Mouse (Mus musculus) left cerebral cortex, adult 8-10 months (tissue): Measurements from ENCODE around the gene Syt14. TPM values are rescaled to one million over a fixed set of nuclear protein-coding genes. Genes with fewer than 3 reads are reported as not detected.

Experiments used
- DNase-seq, 2 experiments: peaks; one replicate each; pipeline ENCODE4 v3.0.0; 2022; ENCODE audit warnings: low spot score in 2 of 2
- total RNA-seq, 4 experiments: library from RNA; stranded (reverse); gene quantifications; 2 replicates each; pipeline ENCODE4 v1.2.4; 2022

The Syt14 gene
- 10 to 100 TPM; 23.4 to 27.9 (median 25.8) TPM for total RNA-seq

GRCm38 (mm10) chr1:193035371-193036238, at the start of gene Syt14:
Gene Syt14 (minus strand): TSS chr1:193035775.
- peak; percentile 48 to 49 for DNase-seq

DNA sequence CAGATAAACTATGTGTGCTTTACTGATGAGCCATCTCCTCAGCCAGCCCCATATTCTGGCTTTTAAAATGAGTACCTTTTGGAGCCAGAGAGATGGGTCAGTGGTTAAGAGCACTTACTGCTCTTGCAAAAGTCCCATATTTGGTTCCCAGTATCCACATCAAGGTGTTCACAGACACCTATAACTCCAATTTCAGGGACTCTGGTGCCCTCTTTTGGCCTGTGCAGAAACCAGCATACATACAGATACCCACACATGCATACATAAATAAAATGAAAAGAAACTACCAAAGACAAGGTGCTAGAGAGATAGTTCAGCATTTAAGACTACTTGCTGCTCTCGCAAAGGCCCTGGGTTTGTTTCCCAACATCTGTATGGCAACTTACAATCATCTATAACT, 48.4 kb upstream of the Syt14 start:
- DNase-seq = no peak

GRCm38 (mm10) chr1:193083051-193083450, 47.5 kb upstream of the Syt14 start:
- DNase-seq = no peak

- DNase-seq = no peak
Observed at GRCm38 (mm10) chr1:193082311-193082921, 46.8 kb upstream of the Syt14 start.

GRCm38 (mm10) chr1:193062618-193063017, 27.0 kb upstream of the Syt14 start:
- DNase-seq = no peak

DNA sequence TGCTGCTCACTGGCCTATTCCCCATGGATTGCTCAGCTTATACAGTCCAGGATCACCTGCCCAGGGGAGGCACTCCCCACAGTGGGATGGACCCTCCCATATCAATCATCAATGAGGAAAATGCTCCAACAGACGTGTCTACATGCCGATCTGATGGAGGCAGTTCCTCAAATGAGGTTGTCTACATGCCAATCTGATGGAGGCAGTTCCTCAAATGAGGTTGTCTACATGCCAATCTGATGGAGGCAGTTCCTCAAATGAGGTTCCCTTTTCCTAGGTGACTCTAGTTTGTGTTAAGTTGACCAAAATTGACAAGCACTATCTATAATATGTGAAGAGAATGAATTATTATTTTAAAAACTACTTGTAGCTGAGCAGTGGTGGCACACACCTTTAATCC, 24.6 kb upstream of the Syt14 start:
- no peak for DNase-seq

DNA sequence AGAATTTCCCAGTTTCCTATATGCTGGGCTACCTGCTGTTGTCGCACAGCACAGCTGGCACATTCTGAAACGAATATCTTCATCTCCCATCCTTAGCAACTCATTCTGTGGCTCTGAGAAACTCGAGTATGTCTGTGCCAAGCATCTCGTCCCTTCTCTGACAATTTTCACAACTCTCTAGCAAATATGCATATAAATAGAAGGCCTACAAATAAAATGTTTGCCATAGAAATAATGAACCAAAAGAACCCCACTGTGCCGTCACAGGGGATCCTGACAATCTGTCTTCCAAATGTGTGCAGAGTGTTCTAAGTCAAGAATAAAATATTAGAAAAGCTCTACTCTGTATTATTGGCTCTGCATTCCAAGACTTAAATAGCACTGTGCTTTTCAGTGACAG, 24.0 kb upstream of the Syt14 start:
- no peak for DNase-seq

DNA sequence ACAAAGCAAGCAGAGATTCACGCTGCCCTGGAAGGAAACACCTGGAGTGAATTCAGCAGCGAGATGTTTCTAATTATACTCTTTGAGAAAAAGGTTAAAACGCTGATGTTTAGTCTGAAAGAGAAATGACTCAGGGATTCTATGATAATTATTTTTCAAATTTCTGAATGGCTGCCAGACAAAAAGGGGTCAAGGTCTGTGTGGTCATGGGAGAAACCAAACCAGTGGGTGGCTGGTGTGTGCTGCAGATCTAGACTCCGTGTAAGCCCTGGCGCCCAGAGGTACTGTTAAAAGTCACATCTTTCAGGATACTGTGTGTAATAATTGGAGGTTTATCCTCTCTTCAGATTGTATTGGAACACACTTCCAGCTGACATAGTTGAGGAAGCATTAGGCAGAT, 18.8 kb upstream of the Syt14 start:
- DNase-seq = no peak

GRCm38 (mm10) chr1:193053065-193053464, 17.5 kb upstream of the Syt14 start:
- no peak for DNase-seq

DNA sequence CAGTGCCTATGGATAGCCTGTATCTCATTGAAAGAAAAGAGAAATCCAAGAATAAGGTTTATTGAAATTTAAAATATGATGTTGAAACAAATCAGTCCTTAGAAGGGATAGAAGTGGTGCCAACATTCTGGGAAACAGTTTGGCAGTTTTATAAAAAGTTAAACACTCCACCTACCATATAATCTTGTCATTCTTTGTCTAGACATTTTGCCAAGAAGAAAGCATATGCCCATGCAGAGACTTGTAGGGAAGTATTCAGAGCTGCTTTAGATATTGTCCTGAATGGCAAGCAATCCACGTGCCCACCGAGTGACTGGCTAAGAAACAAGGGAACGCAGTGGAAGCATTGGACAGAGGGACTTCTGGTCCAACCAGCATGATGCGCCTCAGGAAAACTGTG, 12.0 kb upstream of the Syt14 start:
- DNase-seq = no peak

DNA sequence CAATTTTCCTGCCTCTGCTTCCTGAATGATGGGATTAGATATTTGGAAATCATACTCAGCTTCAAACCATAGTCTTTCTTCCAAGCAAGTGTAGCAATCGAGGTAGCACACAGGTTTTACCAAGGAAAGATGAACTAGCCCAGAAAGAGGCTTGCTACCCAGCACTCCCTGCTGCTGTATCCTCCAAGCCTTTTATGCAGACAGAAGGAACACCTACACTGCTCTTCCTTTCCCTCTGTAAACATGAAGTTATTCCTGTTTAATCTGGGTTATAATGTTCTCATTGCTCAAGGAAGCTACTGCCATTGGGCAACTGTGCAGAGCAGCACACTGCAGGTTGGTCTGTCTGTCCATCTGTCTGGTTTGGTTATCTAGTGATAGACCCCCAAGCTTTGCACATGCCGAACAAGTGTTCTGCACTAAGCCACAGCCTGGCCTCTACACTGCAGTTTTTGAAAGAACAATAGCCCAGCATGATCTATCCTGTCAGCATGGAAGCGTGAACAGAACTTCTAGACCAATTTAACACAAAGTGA, 7.3 kb upstream of the Syt14 start:
- DNase-seq = no peak

DNA sequence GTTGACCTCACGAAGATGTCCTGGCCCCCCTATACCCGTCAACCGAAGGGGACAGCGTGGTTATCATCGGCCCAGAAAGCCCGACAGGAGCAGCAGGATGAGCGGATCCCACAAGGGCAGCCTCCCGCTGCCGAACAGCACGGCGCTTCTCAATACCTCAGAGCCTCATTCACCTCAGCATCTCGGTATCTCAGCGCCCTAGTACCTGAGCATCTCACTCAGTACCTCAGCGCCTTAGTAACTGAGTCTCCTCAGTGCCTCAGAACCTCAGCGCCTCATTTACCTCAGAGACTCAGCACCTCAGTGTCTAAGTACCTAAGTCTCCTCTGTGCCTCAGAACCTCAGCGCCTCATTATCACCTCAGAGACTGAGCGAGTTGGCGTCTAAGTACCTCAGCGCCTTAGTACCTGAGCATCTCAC, 614 bp downstream of the Syt14 start:
- peak in 1 of 2 experiments; percentile 10 for DNase-seq

GRCm38 (mm10) chr1:193024311-193024710, 11.3 kb downstream of the Syt14 start:
- no peak for DNase-seq

DNA sequence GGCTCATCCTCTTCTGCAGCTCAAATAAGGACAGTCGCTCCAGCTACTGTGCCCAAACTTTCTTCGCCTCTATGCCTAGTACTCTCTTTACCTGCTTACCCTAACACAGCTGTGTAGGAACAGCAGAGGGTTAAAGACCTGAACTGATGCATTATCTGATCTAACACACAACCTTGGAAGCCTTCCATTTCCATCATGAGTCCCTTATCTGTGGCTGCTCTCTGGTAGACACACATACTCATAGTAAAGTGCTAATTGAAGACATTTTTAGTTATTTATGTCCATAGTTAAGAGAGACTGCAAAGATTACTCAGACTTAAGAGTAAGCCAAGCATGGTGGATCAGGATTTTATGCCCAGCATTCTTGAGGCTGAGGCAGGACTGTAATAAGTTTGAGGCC, 23.2 kb downstream of the Syt14 start:
- no peak for DNase-seq

DNA sequence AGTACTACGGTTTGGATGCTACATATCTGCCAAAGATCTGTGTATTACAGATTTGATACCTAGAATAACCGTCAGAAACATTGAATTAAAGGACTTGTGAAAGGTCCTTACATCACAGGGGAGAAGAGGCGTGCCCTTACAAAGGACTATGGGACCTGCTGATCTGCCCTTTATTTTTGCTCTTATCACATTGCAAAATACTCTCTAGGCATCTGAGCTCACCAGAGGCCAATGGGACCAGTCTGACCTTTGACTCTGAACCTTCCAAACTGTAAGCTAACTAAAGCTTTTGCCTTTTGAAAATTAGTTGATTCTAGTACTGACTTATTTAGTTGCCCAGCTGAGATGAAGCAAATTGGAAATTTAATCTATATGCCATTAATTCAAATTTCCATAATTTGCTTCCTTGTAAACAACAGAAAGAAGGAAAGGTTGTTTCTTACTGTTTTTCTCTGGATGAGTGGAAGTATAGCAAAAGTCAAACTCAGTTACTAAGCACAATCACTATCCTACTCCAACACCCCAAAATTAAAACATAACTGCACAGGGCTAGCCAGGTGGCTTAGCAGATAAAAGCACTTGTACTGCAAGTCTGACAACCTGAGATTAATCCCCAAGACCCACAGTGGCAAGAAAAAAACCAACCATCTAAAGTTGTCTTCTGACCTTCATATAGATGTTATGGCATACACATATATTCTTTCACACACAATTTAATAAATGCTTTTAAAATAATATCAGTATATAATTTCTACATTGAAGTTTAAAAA, 24.4 kb downstream of the Syt14 start:
- DNase-seq = no peak

DNA sequence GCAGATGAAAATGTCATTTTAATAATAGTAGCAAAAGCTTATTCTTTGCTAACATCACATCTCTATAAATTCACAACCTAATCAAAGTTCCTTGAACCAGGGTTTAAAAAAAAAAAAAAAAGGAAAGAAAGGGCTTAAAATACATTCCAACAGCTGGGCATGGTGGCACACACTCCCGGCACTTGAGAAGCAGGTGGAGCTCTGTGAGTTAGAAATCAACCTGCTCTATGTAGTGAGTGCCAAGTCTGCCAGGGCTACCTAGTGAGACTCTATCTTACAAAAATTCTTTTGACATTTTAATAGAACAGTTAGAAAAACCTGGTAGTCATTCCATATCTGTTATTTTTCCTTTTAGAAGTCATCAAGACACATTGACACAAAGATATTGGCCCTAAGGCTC, 31.0 kb downstream of the Syt14 start:
- DNase-seq = no peak

DNA sequence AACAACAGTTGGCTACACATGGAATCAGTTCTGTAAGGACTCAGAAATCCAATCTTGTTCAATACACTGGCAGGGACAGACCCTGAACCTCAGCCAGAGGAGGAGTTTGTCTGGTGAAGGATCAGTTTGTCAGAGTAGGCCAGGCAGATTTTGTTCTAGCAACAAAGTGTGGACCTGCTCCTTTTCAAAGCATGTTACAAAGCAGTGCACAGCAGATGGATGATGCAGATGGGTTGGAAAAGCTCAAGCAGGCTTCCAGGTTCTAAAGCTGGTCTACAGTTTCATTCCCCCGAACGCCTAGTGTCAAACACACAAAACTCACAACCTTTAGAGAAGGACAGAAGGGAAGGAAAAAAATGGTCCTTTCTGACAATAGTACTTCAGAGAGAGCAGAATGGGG, 31.6 kb downstream of the Syt14 start:
- DNase-seq = peak in 1 of 2 experiments; percentile 20

DNA sequence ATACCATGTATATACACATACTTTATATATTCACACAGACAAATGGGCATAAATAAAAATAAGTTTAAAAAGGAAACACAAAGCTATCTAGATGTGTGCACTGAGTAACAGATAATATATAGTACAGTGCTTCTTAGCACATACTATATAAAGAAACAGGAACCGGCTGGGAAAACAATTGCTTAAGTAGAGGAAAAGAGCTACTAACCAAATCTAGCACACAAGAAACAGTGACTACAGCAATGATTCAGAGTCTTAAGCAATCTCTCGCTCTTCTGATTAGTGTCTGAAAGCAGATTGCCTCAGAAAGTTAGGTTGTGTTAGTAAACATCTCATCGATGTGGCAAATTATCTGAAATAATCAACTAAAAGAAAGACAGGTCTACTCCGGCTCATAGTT, 33.3 kb downstream of the Syt14 start:
- no peak for DNase-seq

GRCm38 (mm10) chr1:193001587-193001986, 34.0 kb downstream of the Syt14 start:
- no peak for DNase-seq

GRCm38 (mm10) chr1:193000908-193001307, 34.7 kb downstream of the Syt14 start:
- no peak for DNase-seq

- DNase-seq = no peak
Observed at GRCm38 (mm10) chr1:192994179-192994873, 41.2 kb downstream of the Syt14 start.
